Mouse (Mus musculus): ENCODE results near the gene Il5ra.

Gene Il5ra

DNA sequence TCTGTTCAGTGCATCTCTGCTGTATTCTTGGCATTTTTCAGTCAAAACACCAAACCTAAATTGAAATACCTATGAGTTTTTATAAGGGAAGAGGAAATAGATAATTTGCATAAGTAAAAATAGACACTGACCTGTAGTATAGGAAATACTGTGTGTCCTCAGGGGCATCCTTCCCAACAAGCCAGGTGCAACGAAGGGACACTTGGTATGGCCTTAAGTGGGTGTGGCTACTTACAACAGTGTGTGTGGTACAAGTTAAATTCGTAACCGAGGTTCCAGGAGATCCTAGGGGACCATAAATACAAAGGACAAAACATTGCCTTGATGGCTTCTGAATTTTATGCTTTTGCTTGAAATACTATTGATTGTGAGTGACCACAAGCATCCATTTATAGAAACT lies 10.6 kb downstream of the Il5ra start:
- DNase-seq (ENCODE audit: low read depth, low spot score) = no peak

DNA sequence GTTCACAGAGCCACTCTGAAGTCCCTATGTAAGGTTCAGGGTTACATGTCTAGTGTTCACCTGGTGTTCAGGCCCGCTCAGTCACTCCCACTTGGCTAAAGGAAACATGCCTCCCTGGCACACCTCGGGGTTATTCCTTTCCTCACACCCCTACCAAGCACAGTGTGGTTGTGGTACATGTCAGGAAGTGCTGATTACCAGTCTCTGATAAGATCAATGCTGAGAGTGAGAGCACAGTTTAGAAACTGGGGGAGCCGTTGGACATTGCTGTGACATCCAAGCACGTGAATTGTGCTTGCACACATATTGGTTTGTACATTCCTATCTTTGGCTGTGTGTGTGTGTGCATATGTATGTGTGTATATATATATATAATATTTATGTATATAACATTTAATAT lies 16.3 kb downstream of the Il5ra start:
- no peak for DNase-seq (ENCODE audit: low read depth, low spot score)

DNA sequence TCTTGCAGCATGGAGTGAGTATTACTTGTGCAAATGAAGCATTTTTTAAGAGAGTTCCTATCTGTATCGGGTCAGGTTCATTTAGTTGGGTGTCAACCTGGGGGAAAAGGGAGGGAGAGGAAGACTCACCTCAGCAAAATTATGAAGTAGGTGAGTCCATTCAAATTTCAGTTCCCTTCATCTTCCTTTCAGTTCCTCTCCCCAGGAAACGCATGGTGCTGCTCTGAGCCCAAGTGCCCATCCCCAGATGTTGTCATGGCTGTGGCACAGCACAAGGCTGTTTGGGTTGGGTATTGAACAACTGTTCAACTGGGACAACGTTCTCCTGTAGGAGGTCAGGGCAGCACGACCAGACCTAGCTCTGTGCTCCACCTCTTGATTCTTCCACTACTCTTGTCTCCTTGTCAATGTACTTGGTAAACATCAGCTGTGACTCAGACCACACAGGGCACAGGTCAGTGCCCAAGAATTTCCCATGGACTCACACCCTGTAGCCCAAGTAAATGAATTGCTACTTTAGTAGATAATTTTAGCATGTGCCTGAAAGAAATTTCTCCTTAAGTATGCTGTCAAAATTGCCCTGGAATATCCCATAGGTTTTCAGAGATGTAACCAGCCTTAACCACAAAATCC lies 19.0 kb downstream of the Il5ra start:
- DNase-seq (ENCODE audit: low read depth, low spot score) = no peak

DNA sequence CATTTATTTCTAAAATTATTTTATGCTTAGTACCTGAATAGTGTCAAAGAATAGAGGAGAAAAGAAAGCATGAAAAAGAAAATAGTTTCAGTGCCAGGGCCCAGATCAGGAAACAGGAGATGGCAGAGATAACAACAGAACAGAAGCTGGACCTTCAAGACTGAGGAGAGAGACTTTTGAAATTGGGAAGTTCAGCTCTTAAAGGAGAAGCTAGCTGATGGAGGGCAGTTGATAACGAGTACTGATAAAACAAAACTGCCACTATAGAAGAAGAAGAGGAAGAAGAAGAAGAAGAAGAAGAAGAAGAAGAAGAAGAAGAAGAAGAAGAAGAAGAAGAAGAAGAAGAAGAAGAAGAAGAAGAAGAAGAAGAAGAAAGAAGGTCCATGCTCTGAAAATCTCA lies 21.1 kb downstream of the Il5ra start:
- no peak for DNase-seq (ENCODE audit: low read depth, low spot score)

DNA sequence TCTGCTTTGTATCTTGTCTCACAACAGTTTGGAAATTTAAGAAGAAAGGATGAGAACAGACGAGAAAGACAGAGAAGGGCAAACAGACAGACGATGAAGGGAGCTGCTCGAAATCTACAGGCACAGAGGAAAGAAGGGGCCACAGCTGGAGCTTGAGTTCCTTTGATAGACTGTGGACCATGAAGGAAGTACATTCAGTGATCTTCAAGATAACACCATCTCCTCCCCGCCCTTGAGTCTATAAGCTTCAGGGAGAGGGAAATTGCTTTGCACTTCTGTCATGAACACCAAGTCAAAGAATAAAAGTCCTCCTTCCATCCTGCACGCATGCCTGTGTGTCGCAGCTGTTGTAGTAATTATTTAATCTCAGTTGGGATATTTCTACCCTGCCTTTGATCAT lies 22.8 kb downstream of the Il5ra start:
- no peak for DNase-seq (ENCODE audit: low read depth, low spot score)

DNA sequence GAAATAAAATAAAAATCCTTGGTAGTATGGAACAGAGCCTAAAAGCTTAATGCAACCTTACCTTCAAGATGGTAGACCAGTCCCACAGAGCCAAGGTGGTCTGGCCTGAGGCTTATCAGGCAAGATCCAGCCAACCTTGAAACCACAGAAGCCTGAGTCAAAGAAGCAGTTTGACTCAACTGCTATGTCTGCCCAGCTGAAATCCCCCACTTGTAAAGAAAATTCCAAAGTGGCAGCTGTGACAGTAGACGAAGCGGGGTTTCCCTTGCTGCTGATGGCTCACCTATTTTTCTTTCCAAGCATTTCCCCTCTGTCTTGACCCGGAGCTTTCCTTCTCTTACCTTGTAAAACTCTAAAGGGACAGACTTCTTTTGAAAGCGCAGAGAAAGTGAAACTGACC lies 23.2 kb downstream of the Il5ra start:
- no peak for DNase-seq (ENCODE audit: low read depth, low spot score)

DNA sequence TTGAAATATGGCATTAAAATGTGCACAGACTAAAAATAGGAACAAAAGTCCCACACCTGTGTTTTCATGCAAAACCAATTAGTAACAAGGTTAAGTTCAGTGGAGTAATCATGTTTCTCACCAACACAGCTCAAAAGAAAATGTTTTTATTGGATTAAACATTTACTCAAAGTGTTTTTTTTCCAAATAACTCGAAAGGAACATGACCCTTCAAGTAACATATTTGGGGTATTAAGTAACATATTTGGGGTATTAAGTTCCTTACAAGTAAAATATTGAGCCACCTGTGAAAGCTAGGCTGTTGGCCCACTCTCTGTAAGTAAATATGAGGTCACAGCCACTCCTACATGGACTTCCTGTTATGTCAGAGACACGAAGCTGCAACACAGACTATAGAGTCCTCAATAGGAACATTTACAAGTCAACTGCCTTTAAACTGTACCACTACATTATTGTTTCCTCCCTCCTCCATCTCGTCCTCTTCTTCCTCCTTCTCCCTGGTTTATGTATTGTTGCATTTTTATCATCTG lies 43.3 kb downstream of the Il5ra start:
- no peak for DNase-seq (ENCODE audit: low read depth, low spot score)

DNA sequence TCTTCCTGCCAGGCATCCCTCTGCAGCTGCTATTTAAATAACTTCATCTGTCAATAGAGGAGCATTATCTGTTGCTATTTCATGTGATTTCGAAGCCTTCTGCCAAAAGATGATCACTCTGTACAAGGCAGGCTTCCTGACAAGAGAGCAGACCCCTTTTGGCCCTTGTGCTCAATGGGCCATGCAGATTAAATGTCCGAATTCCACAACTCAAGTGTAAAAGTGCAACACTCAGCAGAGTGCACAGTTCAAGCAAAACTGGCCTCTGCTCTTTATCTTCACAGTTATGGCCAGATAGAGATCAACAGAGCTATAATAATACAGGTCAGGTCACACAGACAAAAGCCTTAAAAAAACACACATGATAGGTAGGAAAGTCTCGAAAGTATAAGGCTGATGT lies 46.9 kb downstream of the Il5ra start:
- DNase-seq (ENCODE audit: low read depth, low spot score) = no peak

DNA sequence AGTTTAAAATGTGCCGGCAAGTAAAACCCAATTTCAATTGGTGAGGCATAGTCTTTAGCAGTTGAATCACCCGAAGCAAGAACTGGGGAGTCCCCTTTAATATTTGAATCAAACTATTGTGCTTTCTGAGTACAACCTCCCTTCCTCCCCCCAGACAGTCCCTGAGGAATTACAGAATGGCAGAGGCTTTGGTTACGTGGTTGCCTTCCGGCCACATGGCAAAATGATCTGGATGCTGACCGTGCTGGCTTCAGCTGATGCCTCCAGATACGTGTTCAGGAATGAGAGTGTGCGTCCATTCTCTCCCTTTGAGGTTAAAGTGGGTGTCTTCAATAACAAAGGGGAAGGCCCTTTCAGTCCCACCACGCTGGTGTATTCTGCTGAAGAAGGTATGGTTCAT lies 73.3 kb downstream of the Il5ra start:
- DNase-seq (ENCODE audit: low read depth, low spot score) = peak; percentile 25

DNA sequence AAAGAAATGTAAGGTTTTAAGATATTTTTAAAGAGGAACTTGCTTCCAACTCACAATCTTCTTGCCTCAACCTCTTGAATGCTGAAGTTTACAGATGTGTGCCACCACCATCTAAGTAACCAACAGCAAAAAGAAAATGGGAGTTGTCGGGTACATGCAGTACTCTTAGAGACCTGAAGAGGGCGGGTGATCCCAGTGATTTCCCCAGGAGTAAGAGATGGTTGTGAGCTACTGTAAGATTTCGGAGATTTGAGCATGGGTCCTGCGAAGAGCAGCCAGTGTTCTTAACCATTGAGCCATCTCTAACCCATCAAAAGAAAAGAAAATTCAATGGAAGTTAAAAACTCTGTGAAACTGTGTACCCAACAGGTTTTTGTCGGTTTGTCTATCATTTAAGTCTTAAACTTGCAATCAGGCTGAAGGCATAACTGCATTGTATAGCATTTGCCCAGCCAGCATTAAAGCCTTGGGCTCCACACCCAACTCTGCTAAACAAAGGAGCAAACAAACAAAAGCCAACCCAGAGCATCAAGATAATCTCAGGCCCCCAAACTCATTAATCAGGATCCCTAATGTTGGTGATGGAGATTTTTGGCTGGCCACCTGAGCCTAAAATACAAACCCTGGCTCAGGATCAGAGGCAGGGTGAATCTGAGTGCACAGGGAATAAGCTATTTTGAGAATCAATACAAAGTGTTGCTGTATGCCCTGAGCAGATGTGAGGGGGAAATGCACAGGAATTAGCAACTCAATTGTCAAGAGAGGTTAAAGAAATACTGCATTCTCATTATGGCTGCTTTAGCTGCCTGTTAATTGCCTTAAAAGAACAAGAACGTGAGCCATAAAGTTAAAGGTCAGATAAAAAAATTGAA lies 84.8 kb downstream of the Il5ra start:
- peak; percentile 73 for DNase-seq (ENCODE audit: low read depth, low spot score)
